Mouse (Mus musculus) small intestine, adult 10 weeks (tissue): ENCODE results near the gene Akap17b. TPM values are rescaled to one million over a fixed set of nuclear protein-coding genes. Genes with fewer than 3 reads are reported as not detected.

ENCODE experiments used
- polyA plus RNA-seq: library from polyadenylated mRNA; stranded (reverse); fragments of 350-450 nt; fragmentation: Illumina TruSeq; extraction: RNeasy Lipid Tissue Mini Kit (QIAGEN cat#74804); gene quantifications from one replicate; pipeline ENCODE4 v1.2.3, GENCODE M21; 2014; ENCODE audit warnings: low replicate concordance

Akap17b gene
- 6.0 TPM for polyA plus RNA-seq

DNA sequence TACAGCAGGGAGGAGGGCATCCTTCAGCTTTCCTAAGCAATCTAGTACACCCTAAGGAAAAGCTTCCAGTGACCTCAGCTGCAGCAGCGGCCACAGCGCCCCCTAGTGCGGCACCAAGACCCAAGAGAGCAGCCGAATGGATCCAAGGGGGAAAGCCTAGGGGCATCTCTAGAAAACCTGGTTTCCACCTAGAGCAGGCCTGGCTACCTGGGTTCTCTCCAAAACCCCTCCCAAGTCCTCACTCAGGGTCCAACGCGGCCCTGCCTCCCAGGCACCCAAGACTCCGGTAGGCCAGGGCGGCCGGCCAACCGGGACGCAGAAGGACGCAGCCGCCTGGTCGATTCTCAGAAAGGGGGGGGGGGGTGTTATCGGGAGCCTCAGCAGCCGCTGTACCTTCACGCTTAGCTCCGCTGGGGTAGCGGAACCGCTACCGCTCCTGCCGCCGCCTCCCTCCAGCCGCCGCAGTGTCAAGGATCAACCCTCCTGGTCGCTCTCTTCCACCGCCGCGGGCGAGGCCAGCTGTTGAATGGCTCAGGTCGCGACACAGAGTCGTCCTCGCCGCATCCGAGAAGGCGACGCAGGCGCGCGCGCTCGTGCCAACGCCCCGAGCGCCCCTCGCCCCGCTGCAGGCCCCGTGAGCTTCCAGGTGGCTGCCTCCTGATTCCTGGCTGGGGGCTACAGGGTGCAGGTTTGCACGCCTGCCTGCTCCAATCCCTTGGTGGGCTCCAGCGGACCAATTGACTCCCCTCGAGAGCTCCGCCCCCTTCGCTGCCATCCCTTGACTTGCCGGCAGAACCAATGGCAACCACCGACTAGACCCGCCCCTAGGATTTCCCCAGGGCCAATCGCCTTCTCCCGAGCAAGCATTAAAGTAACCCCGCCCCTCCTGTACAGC lies at the start of gene Akap17b:
Gene Akap17b, minus strand, starts transcription at position 739 of the 895 bp plus-strand sequence.

DNA sequence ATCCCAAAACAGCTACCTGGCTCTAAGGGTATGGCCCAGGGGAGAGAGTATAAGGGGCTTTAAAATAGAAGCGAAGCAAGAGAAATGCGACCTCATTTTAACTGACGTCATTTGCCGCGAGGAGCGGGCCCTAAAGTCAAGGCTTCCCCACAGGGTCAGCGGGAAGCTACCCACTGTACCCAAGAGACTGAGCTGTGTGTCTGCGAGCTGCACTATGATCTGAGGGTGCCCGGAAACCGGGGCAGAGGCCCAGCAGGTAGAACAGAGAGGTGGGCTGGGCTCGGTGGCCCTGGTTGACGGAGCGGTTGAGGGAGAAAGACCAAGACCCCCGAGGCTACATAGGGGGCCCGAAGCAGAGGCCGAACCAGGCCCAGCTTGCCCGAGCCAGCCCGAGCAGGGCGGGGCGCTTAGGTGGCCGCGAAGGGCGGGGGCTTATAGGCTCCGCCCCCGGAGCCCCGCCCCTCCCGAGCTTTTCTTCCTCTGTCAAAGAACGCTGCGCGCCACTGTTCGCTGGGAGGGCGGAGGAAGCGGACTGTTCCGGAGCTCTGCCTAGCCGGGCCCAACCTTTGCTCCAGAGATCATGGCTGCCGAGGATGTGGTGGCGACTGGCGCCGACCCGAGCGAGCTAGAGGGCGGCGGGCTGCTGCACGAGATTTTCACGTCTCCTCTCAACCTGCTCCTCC lies 47.3 kb downstream of the Akap17b start, which contains the start of gene Pgrmc1:
Gene Pgrmc1, plus strand, starts transcription at position 500 of the 683 bp plus-strand sequence.

Other genes with a start within 250 kb of the Akap17b start
- not detected for gene Gm6268, start 244.1 kb downstream of the Akap17b start, polyA plus RNA-seq
- not detected for gene Gm14569, start 153.6 kb downstream of the Akap17b start, polyA plus RNA-seq
- gene Pgrmc1, start 47.2 kb downstream of the Akap17b start, polyA plus RNA-seq = 1,246 TPM
- gene Slc25a43, start 98.3 kb upstream of the Akap17b start, polyA plus RNA-seq = 0.59 TPM
- gene Slc25a5, start 150.3 kb upstream of the Akap17b start, polyA plus RNA-seq = 2,416 TPM
- gene Ube2a, start 228.5 kb upstream of the Akap17b start, polyA plus RNA-seq = 185 TPM
- 61.7 TPM for gene C330007P06Rik, start 228.7 kb upstream of the Akap17b start, polyA plus RNA-seq